Mouse (Mus musculus) forebrain, embryonic 12.5 days (tissue): ENCODE results near the gene Gm10577. TPM values are rescaled to one million over a fixed set of nuclear protein-coding genes. Genes with fewer than 3 reads are reported as not detected.

Experiments
- ATAC-seq: fragments of 200-750 bp; cut with Nextera tagmentation; 2 replicates; pipeline ENCODE4 v1.8.0; 2017; ENCODE audit warnings: moderate TSS enrichment; ENCODE audit not compliant: low FRiP score
- H3K27ac ChIP-seq: fragments of 300-500 bp; sonication (generic); 2 replicates; pipeline ENCODE4 v1.5.1; 2016; ENCODE audit warnings: mild to moderate bottlenecking
- H3K27me3 ChIP-seq: fragments of 300-500 bp; sonication (generic); 2 replicates; pipeline ENCODE4 v1.6.1; 2016; ENCODE audit warnings: mild to moderate bottlenecking
- H3K36me3 ChIP-seq: fragments of 300-500 bp; sonication (generic); replicated peaks from 2 replicates; pipeline ENCODE4 v1.6.1; 2016; ENCODE audit warnings: mild to moderate bottlenecking
- H3K4me1 ChIP-seq: fragments of 300-500 bp; sonication (generic); 2 replicates; pipeline ENCODE4 v1.6.1; 2016
- H3K4me2 ChIP-seq: fragments of 300-500 bp; sonication (generic); 2 replicates; pipeline ENCODE4 v1.6.1; 2016; ENCODE audit warnings: mild to moderate bottlenecking, moderate library complexity
- H3K4me3 ChIP-seq: fragments of 300-500 bp; sonication (generic); replicated peaks from 2 replicates; pipeline ENCODE4 v1.5.1; 2016; ENCODE audit warnings: mild to moderate bottlenecking
- H3K9ac ChIP-seq: fragments of 300-500 bp; sonication (generic); 2 replicates; pipeline ENCODE4 v1.6.1; 2016; ENCODE audit warnings: mild to moderate bottlenecking
- H3K9me3 ChIP-seq: fragments of 300-500 bp; sonication (generic); 2 replicates; pipeline ENCODE4 v1.6.1; 2016
- WGBS: fragments of 180-500 bp; shearing (Covaris S2); methylation state at CpG from one replicate; pipeline ENCODE4 v1.1.7; 2016; 5-methylcytosine and 5-hydroxymethylcytosine counted together
- polyA plus RNA-seq: library from polyadenylated mRNA; unstranded; fragments of >200 nt; fragmentation: Nextera tagmentation; extraction: Ambion mirVana; gene quantifications from 2 replicates; pipeline ENCODE4 v1.2.1, GENCODE M21; 2016

The Gm10577 gene
- polyA plus RNA-seq, 1 experiment from 2014 or later = not detected

GRCm38 (mm10) chr4:101026995-101027394 is 6.5 kb upstream of the Gm10577 start:
- H3K27me3 ChIP-seq = no peaks in the 10 kb centered on the region
- H3K9ac ChIP-seq = no peak overlapping the region
- no peak for ATAC-seq
- no peaks in the 10 kb centered on the region for H3K36me3 ChIP-seq
- no peaks in the 10 kb centered on the region for H3K4me1 ChIP-seq
- no peak overlapping the region for H3K27ac ChIP-seq
- no peak overlapping the region for H3K4me3 ChIP-seq
- WGBS = 87% methylated on average over 2 of the region's 2 CpGs
- H3K9me3 ChIP-seq = peaks cover 9% of the 10 kb centered on the region; the same call in 1 of the 2 replicates
- no peak overlapping the region for H3K4me2 ChIP-seq

- no peak for ATAC-seq
- Histone ChIP-seq H3K9me3 (peaks cover 9% of the 10 kb centered on the region; the same call in 1 of the 2 replicates), H3K9ac (no peak overlapping the region), H3K4me3 (no peak overlapping the region), H3K27me3 (no peaks in the 10 kb centered on the region), H3K36me3 (no peaks in the 10 kb centered on the region), H3K4me1 (no peaks in the 10 kb centered on the region), H3K27ac (no peak overlapping the region), H3K4me2 (no peak overlapping the region)
- WGBS = 79% methylated on average over 5 of the region's 5 CpGs
These were observed 6.1 kb upstream of the Gm10577 start for GRCm38 (mm10) chr4:101026566-101026965.

- Histone ChIP-seq H3K9ac (no peak overlapping the region), H3K4me2 (no peak overlapping the region), H3K4me3 (no peak overlapping the region), H3K4me1 (no peaks in the 10 kb centered on the region), H3K27me3 (no peaks in the 10 kb centered on the region), H3K36me3 (no peaks in the 10 kb centered on the region), H3K9me3 (peaks cover 2% of the 10 kb centered on the region; the same call in 1 of the 2 replicates), H3K27ac (no peak overlapping the region)
- 87% methylated on average over 4 of the region's 4 CpGs for WGBS
- no peak for ATAC-seq
These were observed 2.7 kb downstream of the Gm10577 start for GRCm38 (mm10) chr4:101017806-101018205.

- no peak for ATAC-seq
- Histone ChIP-seq H3K4me2 (no peak overlapping the region), H3K4me3 (no peak overlapping the region)
These were observed 11.4 kb downstream of the Gm10577 start for GRCm38 (mm10) chr4:101009092-101009491.

GRCm38 (mm10) chr4:101008362-101008769 is 12.1 kb downstream of the Gm10577 start:
- 26% methylated on average over 5 of the region's 5 CpGs for WGBS
- ATAC-seq = no peak
- H3K27ac ChIP-seq = no peak overlapping the region

More at GRCm38 (mm10) chr4:101009092-101009491, 11.4 kb downstream of the Gm10577 start:
- no peaks in the 10 kb centered on the region; the same call in 1 of the 2 replicates for H3K9me3 ChIP-seq
- peaks cover 11% of the 10 kb centered on the region for H3K36me3 ChIP-seq
- whole genome bisulfite sequencing = 84% methylated on average over 4 of the region's 4 CpGs
- H3K9ac ChIP-seq = no peak overlapping the region
- H3K27ac ChIP-seq = no peak overlapping the region
- no peaks in the 10 kb centered on the region for H3K27me3 ChIP-seq
- peaks cover 18% of the 10 kb centered on the region for H3K4me1 ChIP-seq

GRCm38 (mm10) chr4:101002961-101003360 is 17.5 kb downstream of the Gm10577 start:
- Histone ChIP-seq H3K9me3 (no peaks in the 10 kb centered on the region), H3K9ac (no peak overlapping the region), H3K36me3 (peaks cover 29% of the 10 kb centered on the region), H3K27ac (no peak overlapping the region), H3K27me3 (no peaks in the 10 kb centered on the region), H3K4me1 (peaks cover 11% of the 10 kb centered on the region; the same call in 1 of the 2 replicates), H3K4me2 (no peak overlapping the region), H3K4me3 (no peak overlapping the region)
- WGBS = 93% methylated on average over 16 of the region's 16 CpGs
- no peak for ATAC-seq

More at GRCm38 (mm10) chr4:101008362-101008769, 12.1 kb downstream of the Gm10577 start:
- H3K9ac ChIP-seq = no peak overlapping the region
- no peaks in the 10 kb centered on the region; the same call in 1 of the 2 replicates for H3K9me3 ChIP-seq
- no peaks in the 10 kb centered on the region for H3K27me3 ChIP-seq
- H3K4me1 ChIP-seq = peaks cover 18% of the 10 kb centered on the region
- H3K36me3 ChIP-seq = peaks cover 13% of the 10 kb centered on the region
- H3K4me2 ChIP-seq = no peak overlapping the region
- no peak overlapping the region for H3K4me3 ChIP-seq

GRCm38 (mm10) chr4:101001073-101001472 is 19.4 kb downstream of the Gm10577 start:
- Histone ChIP-seq H3K4me3 (no peak overlapping the region), H3K36me3 (peaks cover 34% of the 10 kb centered on the region), H3K4me2 (no peak overlapping the region), H3K9ac (no peak overlapping the region), H3K27me3 (no peaks in the 10 kb centered on the region), H3K27ac (no peak overlapping the region), H3K4me1 (peaks cover 8% of the 10 kb centered on the region; the same call in 1 of the 2 replicates), H3K9me3 (no peaks in the 10 kb centered on the region)
- ATAC-seq = no peak
- 79% methylated on average over 6 of the region's 6 CpGs for WGBS

- H3K4me2 ChIP-seq = no peak overlapping the region
- ATAC-seq = no peak
- WGBS = 89% methylated on average over 3 of the region's 3 CpGs
- H3K4me3 ChIP-seq = no peak overlapping the region
- no peak overlapping the region for H3K27ac ChIP-seq
- H3K4me1 ChIP-seq = peaks cover 11% of the 10 kb centered on the region; the same call in 1 of the 2 replicates
- H3K27me3 ChIP-seq = no peaks in the 10 kb centered on the region
- H3K9ac ChIP-seq = no peak overlapping the region
- no peaks in the 10 kb centered on the region for H3K9me3 ChIP-seq
- H3K36me3 ChIP-seq = peaks cover 34% of the 10 kb centered on the region
These were observed 19.9 kb downstream of the Gm10577 start for GRCm38 (mm10) chr4:101000622-101001021.

GRCm38 (mm10) chr4:100998906-100999305 is 21.6 kb downstream of the Gm10577 start:
- no peak overlapping the region for H3K9ac ChIP-seq
- H3K9me3 ChIP-seq = no peaks in the 10 kb centered on the region
- H3K4me2 ChIP-seq = no peak overlapping the region
- ATAC-seq = no peak
- H3K27ac ChIP-seq = no peak overlapping the region
- 87% methylated on average over 8 of the region's 8 CpGs for WGBS
- H3K4me3 ChIP-seq = no peak overlapping the region
- H3K36me3 ChIP-seq = peaks cover 37% of the 10 kb centered on the region
- no peaks in the 10 kb centered on the region for H3K27me3 ChIP-seq
- H3K4me1 ChIP-seq = peaks cover 25% of the 10 kb centered on the region; the same call in 1 of the 2 replicates

- no peak overlapping the region for H3K4me3 ChIP-seq
- no peaks in the 10 kb centered on the region for H3K27me3 ChIP-seq
- H3K27ac ChIP-seq = no peak overlapping the region
- H3K9ac ChIP-seq = no peak overlapping the region
- H3K36me3 ChIP-seq = peaks cover 37% of the 10 kb centered on the region
- no peak overlapping the region for H3K4me2 ChIP-seq
- no peak for ATAC-seq
- 12% methylated on average over 2 of the region's 2 CpGs for WGBS
- H3K9me3 ChIP-seq = no peaks in the 10 kb centered on the region
- peaks cover 25% of the 10 kb centered on the region; the same call in 1 of the 2 replicates for H3K4me1 ChIP-seq
These were observed 22.4 kb downstream of the Gm10577 start for GRCm38 (mm10) chr4:100998145-100998544.

GRCm38 (mm10) chr4:100996060-100996651 is 24.3 kb downstream of the Gm10577 start:
- Histone ChIP-seq H3K9ac (no peak overlapping the region), H3K36me3 (peaks cover 49% of the 10 kb centered on the region), H3K27ac (peak overlapping the region; percentile 36; the same call in 1 of the 2 replicates), H3K4me1 (peaks cover 26% of the 10 kb centered on the region; the same call in 1 of the 2 replicates), H3K27me3 (no peaks in the 10 kb centered on the region), H3K4me3 (no peak overlapping the region), H3K4me2 (no peak overlapping the region), H3K9me3 (no peaks in the 10 kb centered on the region)
- no peak for ATAC-seq
- 54% methylated on average over 4 of the region's 4 CpGs for WGBS

GRCm38 (mm10) chr4:100995617-100996016 is 24.9 kb downstream of the Gm10577 start:
- no peak for ATAC-seq
- Histone ChIP-seq H3K4me3 (no peak overlapping the region), H3K36me3 (peaks cover 54% of the 10 kb centered on the region), H3K4me2 (no peak overlapping the region), H3K27me3 (no peaks in the 10 kb centered on the region), H3K27ac (0 out of 2 replicates have a peak overlapping the region, but pooled peaks have one; percentile 36), H3K9me3 (no peaks in the 10 kb centered on the region), H3K9ac (no peak overlapping the region), H3K4me1 (peaks cover 28% of the 10 kb centered on the region; the same call in 1 of the 2 replicates)
- WGBS = 78% methylated on average over 5 of the region's 5 CpGs
